Mouse (Mus musculus): Measurements from ENCODE around the gene Shtn1. TPM values are rescaled to one million over a fixed set of nuclear protein-coding genes. Genes with fewer than 3 reads are reported as not detected.

Gene Shtn1
- polyA plus RNA-seq, 1 experiment: 0.10 TPM

DNA sequence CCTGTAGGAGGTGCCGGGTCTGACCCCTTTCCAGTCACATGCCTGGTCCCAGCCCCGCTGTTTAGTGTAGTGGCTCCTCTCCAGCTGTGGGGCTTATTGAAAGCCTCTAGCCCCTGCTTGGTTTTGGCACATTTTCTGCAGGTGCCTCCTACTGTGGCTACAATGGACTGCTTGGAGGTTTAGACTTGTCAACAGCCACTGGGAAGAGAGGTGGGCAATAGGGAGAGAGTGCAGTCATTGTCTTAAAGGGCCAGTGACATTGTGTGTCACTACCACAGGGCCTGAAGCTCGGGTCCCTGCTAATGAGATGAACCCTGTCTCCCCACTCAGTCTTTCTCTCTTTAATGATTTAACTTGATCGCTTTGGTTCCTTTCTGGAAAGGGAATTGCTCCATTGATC lies 142.8 kb downstream of the Shtn1 start:
- H3K27me3 ChIP-seq (ENCODE audit: control insufficient read depth, insufficient read depth, insufficient read length): no peaks in the 10 kb centered on the region

DNA sequence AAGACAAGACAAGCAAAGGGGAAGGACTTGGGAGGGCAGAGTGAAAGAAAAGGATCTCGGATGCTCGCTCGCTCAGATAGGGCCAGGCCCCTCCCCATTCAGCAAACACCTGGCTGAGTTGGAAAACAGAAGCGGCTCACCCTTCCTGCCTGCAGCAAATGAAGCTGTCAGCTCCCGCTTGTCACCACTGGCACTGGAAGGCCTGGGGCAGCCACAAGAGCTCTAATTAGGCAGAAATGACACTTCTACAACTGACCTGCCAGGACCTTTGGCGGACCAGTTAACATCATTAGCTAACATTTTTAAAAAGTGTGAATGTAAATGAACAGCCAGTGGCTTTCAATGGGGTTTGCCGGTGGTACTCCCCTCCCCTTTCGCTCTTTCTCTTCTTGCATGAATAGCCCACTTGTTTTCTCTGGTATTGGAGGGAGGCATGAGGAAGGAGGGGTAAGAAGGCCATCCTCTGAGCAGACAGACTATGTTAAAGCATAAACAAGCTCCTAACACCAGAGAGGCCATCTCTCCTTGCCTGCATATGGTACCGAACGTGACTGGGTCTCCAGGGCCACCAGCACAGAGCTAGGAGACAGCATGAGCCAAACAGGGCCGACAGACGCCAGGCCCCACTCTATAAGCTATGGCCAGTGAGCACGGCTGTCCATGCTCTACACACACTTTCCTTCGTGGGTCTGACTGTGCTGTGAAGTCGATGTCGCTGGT lies 144.7 kb downstream of the Shtn1 start:
- Histone ChIP-seq H3ac (ENCODE audit: control insufficient read depth, insufficient read length) (no peak overlapping the region), H3K27me3 (ENCODE audit: control insufficient read depth, insufficient read depth, insufficient read length) (no peaks in the 10 kb centered on the region), H3K4me3 (no peak overlapping the region), H3K4me2 (ENCODE audit: low read depth) (no peak overlapping the region), H3K79me2 (ENCODE audit: control insufficient read depth, insufficient read depth) (no peaks in the 10 kb centered on the region), H3K36me3 (ENCODE audit: control insufficient read depth, insufficient read depth) (no peaks in the 10 kb centered on the region)
- no peak for TF ChIP-seq USF1 (IDR thresholded peaks at IDR 0.05; ENCODE audit: low read depth)
- no peak for TF ChIP-seq SRF (IDR thresholded peaks at IDR 0.05; ENCODE audit: control insufficient read depth, insufficient read length, low read depth)
- TF ChIP-seq POLR2A (IDR thresholded peaks at IDR 0.05; ENCODE audit: insufficient read length, low read depth): no peak
- no peak for TF ChIP-seq TCF3 (IDR thresholded peaks at IDR 0.05; ENCODE audit: insufficient read length, low read depth)
- TF ChIP-seq REST (IDR thresholded peaks at IDR 0.05; ENCODE audit: insufficient read depth, insufficient read length): no peak
- TF ChIP-seq MAX (IDR thresholded peaks at IDR 0.05; ENCODE audit: low read depth): no peak
- TF ChIP-seq MYOD1 (IDR thresholded peaks at IDR 0.05; ENCODE audit: control insufficient read depth in 1 of 3, insufficient read length in 2 of 3, low read depth in 2 of 3): no peak
- no peak for TF ChIP-seq MYOG (IDR thresholded peaks at IDR 0.05; ENCODE audit: control insufficient read depth in 1 of 3, insufficient read depth in 1 of 3, insufficient read length in 2 of 3, low read depth in 2 of 3)
- no peak for TF ChIP-seq CEBPB (IDR thresholded peaks at IDR 0.05; ENCODE audit: insufficient read depth, poor library complexity, severe bottlenecking)
- TF ChIP-seq TCF12 (IDR thresholded peaks at IDR 0.05; ENCODE audit: insufficient read depth, poor library complexity, severe bottlenecking): no peak
- no peak for TF ChIP-seq E2F4 (IDR thresholded peaks at IDR 0.05; ENCODE audit: insufficient read depth)
- no peak for TF ChIP-seq POLR2AphosphoS2 (IDR thresholded peaks at IDR 0.05; ENCODE audit: insufficient read length, low read depth)

More for the DNA sequence above, 142.8 kb downstream of the Shtn1 start:
- Histone ChIP-seq H3K4me3 (no peak overlapping the region), H3K79me2 (ENCODE audit: control insufficient read depth, insufficient read depth) (no peaks in the 10 kb centered on the region), H3ac (ENCODE audit: control insufficient read depth, insufficient read length) (no peak overlapping the region), H3K36me3 (ENCODE audit: control insufficient read depth, insufficient read depth) (no peaks in the 10 kb centered on the region), H3K4me2 (ENCODE audit: low read depth) (no peak overlapping the region)
- TF ChIP-seq REST (IDR thresholded peaks at IDR 0.05; ENCODE audit: insufficient read depth, insufficient read length): no peak
- no peak for TF ChIP-seq POLR2AphosphoS2 (IDR thresholded peaks at IDR 0.05; ENCODE audit: insufficient read length, low read depth)
- TF ChIP-seq POLR2A (IDR thresholded peaks at IDR 0.05; ENCODE audit: insufficient read length, low read depth): no peak
- no peak for TF ChIP-seq USF1 (IDR thresholded peaks at IDR 0.05; ENCODE audit: low read depth)
- no peak for TF ChIP-seq TCF12 (IDR thresholded peaks at IDR 0.05; ENCODE audit: insufficient read depth, poor library complexity, severe bottlenecking)
- TF ChIP-seq E2F4 (IDR thresholded peaks at IDR 0.05; ENCODE audit: insufficient read depth): no peak
- TF ChIP-seq MYOG (IDR thresholded peaks at IDR 0.05; ENCODE audit: control insufficient read depth in 1 of 3, insufficient read depth in 1 of 3, insufficient read length in 2 of 3, low read depth in 2 of 3): no peak
- no peak for TF ChIP-seq MYOD1 (IDR thresholded peaks at IDR 0.05; ENCODE audit: control insufficient read depth in 1 of 3, insufficient read length in 2 of 3, low read depth in 2 of 3)
- TF ChIP-seq TCF3 (IDR thresholded peaks at IDR 0.05; ENCODE audit: insufficient read length, low read depth): no peak
- no peak for TF ChIP-seq MAX (IDR thresholded peaks at IDR 0.05; ENCODE audit: low read depth)
- no peak for TF ChIP-seq SRF (IDR thresholded peaks at IDR 0.05; ENCODE audit: control insufficient read depth, insufficient read length, low read depth)
- no peak for TF ChIP-seq CEBPB (IDR thresholded peaks at IDR 0.05; ENCODE audit: insufficient read depth, poor library complexity, severe bottlenecking)

Other genes starting within 250 kb of the Shtn1 start
- gene Eno4, start 132.7 kb downstream of the Shtn1 start, polyA plus RNA-seq (2012; fragmentation: generic; extraction: Trizol): 0.13 TPM
- 6.6 TPM for gene Hspa12a, start 132.4 kb downstream of the Shtn1 start, polyA plus RNA-seq (2012; fragmentation: generic; extraction: Trizol)
- gene Vax1, start 94.0 kb upstream of the Shtn1 start, polyA plus RNA-seq (2012; fragmentation: generic; extraction: Trizol): not detected
- not detected for gene Kcnk18, start 143.1 kb upstream of the Shtn1 start, polyA plus RNA-seq (2012; fragmentation: generic; extraction: Trizol)
- 0.42 TPM for gene Slc18a2, start 184.8 kb upstream of the Shtn1 start, polyA plus RNA-seq (2012; fragmentation: generic; extraction: Trizol)
- gene Rps12-ps3, start 246.2 kb upstream of the Shtn1 start, polyA plus RNA-seq (2012; fragmentation: generic; extraction: Trizol): 700 TPM